Mouse (Mus musculus): ENCODE data around the gene Car10. TPM values are rescaled to one million over a fixed set of nuclear protein-coding genes. Genes with fewer than 3 reads are reported as not detected.
"Not testable (repeated sequence)": the region's sequence is repeated elsewhere in the genome, so short reads cannot be mapped to it uniquely, and the experiment has no call there.

Gene Car10
- total RNA-seq, 2 experiments from 2014 or later: 138 to 154 TPM

DNA sequence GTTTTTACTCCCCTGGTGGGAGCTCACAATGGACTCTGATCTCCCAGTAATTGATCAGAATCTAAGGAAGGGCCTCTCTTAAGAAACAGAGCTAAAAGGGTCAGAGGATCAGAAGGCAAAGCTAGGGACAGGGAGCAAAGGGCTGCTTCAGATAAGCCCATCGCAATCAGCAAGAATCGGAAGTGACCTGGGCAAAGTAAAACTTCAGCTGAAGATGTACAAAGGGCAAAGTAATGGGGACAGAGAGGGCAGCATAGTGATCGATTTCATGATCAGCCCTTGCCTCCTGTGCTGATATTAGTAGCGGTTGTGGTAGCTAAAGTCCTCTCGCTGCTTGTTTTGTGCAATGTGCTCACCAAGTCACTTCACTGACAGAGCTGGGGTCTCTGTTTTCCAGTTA is 269.9 kb downstream of the Car10 start:
- DNase-seq (ENCODE audit: low spot score in 2 of 2): no peak

DNA sequence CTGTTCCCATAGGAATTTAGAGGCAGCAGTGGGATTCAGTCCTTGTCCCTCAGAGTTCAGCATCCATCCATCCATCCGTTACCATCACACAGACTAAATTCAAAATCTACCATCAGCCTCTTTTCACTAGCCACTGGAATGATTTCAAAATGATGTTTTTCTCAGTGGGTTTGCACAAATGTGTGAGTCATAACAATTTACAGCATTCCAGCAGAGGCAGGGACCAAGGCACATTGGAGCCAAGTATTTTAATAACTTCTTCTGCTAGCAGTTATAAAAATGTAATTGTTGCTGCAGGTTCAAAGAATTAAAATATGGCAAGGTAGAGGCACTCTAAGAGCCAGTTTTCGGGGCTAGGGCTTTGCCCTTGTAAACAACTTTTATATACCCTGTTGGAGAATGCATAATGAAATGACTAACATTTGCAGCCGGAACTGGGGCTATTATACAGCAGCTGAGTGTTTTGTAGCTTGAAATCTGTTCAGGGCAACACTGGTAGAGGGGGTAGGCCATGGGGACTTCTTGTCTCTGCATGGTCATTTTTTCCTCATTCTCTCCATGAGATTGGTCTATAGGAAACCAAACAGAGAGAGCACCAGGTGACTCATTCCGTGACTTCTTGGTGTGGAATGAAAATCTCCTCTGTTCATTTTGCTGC is 276.0 kb downstream of the Car10 start:
- DNase-seq (ENCODE audit: low spot score in 2 of 2): peak in 1 of 2 experiments; percentile 5

DNA sequence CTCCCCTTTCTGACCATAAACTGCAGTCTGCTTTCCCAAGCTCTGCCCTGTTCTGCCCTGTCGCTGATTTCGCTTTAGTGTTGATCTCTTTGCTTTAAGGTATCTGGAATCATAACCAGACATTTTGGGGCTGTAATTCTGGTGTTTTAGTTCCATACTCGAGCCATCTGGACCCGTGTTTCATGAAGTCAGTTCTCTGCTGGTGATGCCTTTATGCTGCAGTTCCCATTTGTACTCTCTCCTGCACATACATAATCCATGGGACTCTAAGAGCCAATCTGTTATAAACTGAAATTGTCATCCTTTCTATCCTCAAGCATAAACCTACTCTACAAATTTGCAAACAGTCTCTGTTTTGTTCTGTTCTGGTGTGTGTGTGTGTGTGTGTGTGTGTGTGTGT is 293.3 kb downstream of the Car10 start:
- no peak for DNase-seq (ENCODE audit: low spot score in 2 of 2)

DNA sequence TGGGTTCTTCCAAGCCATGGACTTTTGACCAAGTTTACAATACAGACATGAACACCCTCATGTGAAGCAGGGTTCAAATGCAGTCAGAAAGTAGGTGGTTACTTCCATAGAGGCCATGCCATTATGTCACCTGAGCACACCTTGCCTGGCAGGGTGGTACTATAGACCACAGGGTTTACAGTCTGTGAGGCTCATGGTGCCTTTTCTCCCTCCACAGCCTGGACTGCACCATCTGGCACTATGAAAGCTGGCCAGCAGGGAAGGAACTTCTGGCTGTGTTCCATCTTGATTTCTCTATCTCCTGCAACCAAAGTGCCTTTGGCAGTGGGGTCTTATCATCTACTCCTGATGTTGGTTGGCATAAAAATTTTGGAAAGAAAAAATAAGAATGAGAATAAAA is 295.5 kb downstream of the Car10 start:
- not testable (repeated sequence) for DNase-seq (ENCODE audit: low spot score in 2 of 2)

DNA sequence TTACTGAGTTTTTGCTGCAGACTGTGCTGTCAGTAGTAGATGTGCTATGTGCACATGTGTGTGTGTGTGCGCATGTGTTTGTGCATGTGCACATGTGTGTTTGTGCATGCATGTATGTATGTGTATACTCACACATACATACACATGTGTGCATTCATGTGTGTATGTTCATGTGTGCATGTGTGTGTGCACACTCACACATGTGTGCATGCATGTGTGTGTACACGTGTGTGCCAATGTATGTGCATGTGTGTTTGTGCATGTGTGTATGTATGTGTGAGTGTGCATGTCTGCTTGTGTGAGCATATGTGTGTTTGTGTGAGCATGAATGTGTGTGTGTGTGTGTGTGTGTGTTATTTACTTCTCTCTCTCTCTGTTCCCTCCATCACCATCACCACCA is 298.5 kb downstream of the Car10 start:
- no peak for DNase-seq (ENCODE audit: low spot score in 2 of 2)

DNA sequence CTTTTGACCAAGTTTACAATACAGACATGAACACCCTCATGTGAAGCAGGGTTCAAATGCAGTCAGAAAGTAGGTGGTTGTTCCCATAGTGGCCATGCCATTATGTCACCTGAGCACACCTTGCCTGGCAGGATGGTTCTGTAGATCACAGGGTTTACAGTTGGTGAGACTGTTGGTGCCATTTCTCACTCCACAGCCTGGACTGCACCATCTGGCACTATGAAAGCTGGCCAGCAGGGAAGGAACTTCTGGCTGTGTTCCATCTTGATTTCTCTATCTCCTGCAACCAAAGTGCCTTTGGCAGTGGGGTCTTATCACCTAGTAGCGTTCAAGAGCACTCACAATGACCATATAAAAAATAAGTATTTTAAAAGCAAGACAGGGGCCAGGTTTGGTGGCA is 303.3 kb downstream of the Car10 start:
- DNase-seq (ENCODE audit: low spot score in 2 of 2): not testable (repeated sequence)

DNA sequence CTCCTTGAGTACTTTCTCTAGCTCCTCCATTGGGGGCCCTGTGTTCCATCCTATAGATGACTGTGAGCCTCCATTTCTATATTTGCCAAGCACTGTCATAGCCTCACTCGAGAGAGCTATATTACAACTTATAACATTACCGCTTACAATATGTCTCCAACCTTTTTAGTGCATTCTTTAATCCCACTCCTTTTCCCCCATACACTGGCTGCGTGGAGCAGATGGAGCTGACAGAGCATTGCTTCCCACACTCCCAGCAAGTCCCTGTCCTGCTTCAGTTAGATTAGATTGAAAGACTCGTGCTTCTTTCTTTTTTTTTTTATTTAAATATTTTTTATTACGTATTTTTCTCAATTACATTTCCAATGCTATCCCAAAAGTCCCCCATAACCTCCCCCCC is 310.2 kb downstream of the Car10 start:
- peak in 1 of 2 experiments; percentile 8 for DNase-seq (ENCODE audit: low spot score in 2 of 2)

DNA sequence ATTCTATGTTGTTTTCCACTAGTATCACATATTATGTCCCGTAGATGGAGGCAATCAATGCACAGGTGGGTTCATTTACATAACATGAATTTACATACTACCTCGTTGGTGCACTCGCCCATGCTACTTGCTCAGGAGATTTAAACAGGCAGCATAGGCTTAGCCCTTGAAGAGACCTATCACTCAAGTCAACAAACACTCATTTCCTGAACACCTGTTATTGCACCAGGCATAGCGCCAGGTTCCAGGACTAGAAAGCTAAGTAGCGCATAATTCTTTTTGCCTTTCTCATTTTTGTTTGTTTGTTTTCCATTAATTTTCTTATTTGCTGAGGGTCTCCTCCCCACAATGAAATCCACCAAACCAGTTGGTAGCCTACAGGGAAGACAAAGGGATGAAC is 333.7 kb downstream of the Car10 start:
- no peak for DNase-seq (ENCODE audit: low spot score in 2 of 2)

DNA sequence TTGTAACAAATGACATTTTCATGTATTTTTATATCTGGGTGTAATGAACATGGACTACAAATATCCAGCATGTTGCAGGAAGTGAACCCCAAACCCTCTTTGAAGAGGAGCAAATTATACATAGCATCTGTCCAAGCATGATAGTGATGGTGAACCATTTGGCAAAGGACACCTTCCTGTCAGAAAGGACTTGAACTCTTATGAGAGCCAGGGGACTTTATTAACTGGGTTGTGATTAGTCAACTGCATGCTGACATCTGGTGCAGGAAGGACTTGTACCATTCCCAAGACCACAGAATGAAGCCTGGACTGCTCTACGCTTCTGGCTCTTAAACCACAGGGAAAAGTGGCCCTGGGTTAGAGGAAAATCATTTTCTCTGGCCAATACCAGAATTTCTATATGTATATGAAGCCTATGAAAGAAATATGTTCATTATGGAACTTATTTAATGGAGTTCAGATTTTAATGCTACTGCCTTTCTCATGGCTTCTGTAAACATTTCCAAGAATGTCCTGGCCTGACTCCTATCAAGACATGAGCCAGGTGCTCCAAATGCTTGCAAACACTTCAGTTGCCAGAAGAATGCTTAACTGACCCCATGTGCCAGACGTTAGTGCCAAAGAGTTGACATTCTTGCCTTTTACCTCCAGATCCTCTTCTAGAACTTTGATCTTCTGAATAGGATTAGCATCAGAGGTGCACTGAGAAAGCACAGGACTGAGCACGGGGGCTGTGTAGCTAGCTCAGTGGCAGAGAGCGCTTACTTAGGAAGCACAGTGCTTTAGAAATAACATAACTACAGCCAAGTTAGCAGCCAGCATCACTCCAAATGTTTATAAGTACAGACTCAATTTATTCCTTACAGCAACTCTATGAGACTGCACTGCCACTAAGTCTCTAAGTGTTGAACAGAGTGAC is 337.4 kb downstream of the Car10 start:
- no peak for DNase-seq (ENCODE audit: low spot score in 2 of 2)

DNA sequence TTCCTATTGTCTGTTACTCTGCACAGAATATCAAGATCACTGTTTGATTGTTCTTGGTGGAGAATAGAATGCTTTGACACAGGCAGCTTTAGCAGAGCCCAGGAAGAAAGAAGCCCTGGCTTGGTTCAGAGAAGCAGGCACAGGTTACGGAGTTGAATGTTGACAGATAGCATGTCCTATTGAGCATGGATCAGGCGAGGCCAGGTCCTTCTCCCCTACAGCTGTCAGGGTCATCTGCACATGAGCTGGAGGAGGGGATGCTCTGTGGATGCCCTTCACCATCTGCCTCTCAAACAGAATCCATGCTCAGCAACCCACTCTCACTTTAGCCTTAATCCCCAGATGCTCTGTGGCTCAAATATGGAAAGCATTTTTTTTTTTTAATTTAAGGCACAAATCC is 339.1 kb downstream of the Car10 start:
- DNase-seq (ENCODE audit: low spot score in 2 of 2): no peak

DNA sequence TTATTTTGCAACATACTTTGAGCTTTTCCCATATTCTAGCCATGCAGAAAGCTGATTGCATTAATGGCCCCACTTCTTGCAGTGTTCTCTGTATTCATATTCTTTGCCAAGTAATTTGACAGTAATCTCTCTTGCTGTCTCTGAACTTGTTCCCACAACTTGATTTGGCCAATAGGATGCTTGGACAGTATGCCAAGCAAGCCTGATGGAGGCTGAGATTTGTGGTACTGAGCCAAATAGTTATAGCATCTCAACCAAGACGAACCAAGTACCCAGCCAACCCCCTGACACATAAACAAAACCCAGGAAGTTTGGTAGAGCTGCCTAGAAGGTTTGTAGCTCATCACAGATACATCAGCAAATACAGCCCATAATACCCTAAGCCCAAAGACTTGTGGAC is 342.6 kb downstream of the Car10 start:
- no peak for DNase-seq (ENCODE audit: low spot score in 2 of 2)

DNA sequence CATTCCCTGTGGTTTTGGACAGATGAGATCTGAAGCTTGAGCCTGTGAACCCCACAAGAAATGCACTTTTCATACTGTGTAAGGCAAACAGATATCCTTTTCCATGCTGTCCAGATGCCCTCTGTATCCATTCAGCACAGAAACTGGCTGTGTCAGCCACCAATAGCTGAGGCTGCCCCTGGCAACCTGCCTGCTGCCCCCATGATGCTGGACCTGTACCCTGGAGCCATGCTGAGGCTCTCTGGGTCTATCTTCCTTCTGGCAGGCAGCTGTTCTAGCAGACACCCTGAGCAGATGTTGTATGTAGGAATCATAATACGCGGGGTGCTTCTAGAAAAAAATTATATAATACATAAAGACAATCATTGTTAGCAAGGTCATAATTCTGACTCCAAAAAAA is 345.9 kb downstream of the Car10 start:
- DNase-seq (ENCODE audit: low spot score in 2 of 2): no peak

DNA sequence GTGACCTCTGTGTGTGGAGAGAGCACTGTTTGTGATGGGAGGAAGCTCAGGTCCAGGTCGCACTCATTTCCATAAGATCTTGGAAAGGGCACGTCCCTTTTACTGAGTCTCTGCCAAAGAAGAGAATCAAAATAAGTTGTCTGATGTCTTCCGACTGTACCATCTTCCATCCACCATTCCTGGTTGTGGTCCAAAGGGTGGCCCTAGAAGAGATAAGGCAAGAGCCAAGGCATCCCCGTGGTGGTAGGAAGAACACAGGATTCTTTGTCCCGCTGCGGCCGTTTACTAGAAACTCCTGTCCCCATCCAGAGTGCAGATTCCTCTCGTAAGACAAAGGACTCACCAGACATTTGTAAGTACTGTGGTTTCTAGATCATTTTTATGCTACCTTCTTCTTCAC is 346.9 kb downstream of the Car10 start:
- no peak for DNase-seq (ENCODE audit: low spot score in 2 of 2)

DNA sequence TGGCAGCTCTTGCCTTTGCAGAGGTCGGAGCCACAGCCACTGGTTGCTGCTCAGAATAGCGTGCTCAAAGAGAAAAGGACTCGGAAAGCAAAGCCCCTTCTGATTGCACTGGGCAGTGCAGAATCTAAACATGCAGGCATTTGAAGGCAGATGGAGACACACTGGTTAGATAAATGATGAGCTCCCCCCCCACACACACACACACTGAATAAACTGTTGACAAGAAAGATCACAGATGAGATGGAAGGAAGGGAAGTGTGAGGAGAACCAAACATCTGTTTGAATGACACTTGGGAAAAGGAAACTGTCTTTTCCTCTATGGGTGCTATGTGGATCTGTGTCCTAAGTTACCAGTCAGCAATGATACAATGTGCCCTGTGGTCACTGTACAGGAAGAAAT is 349.7 kb downstream of the Car10 start:
- DNase-seq (ENCODE audit: low spot score in 2 of 2): no peak

DNA sequence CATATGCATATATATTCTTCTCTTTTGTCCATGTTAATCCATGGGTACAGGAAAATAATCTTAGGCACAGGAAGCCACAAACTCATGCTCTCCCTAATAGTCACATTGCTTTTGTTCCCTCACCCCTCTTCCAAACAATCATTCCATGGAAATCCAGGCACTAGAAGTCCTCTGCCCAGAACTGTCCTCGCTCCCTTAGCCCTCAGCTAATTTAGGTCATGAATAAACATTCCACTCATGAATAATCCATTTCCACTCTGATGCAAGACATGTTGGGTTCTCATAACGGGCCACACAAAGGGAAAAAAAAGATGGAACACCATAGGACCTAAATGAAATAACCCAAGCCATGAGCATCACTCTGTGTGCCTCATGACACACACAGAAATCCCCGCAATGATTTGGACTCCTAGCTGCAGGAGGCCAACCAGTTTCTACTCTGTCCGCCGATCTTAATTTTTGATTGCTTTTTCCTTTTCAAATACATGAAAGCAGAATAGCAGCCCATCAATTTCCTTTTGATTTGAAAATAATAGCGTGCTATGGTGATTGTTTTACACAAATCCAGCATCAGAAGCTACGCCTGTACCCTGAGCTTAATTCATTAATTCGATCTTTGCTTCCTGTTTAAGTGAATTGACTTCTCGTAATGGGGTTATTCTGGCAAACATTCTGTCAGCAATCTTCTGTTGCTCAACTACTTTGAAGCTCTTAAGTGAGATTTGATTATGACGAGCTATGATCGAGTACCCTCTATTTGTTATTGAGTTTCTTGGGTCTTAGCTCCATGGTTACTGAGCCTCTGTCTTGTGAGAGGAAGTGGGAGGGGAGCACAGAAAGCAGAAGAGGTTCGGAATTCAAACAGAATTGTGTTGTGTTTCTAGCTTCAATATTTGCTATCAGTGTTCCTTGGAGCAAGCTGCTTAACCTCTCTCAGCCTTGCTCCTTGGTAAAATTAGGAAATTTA is 350.7 kb downstream of the Car10 start:
- DNase-seq (ENCODE audit: low spot score in 2 of 2): no peak

DNA sequence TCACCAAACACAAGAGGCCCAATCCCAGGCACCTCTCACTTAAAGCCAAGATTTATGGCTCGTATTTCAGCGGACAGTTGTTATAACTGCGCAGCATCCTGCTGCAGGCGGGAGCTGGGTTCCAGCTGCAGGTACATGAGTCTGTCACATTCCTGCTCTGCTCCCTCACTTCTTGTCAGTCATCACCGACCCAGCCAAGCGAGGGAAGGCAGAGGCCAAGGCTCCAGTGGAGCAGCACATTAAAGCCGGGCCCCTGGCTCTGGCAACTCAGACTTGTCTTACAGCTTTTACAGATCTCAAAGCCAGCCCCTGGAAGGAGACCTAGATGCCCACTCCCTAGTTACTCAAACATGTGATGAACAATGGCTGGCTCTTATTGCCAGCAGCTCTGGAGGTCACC is 352.7 kb downstream of the Car10 start:
- no peak for DNase-seq (ENCODE audit: low spot score in 2 of 2)

DNA sequence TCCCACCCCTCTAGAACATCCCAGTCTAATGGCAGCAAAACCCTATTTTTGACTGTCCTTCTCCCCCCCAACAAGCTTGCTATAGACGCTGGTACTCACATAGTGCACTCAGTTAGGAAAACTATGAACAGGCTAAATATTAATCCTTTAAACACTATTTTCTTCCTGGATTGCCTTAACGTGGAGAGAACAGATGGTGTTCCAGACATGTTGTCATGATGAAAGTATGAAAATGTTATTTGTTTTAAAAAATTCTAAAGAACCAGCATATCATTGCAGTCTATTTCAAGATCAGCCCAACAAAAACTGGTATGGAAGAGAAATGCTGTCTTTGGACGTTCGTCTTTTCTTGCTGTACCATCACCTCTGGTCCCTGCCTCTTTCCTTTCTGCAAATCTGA is 368.4 kb downstream of the Car10 start:
- DNase-seq (ENCODE audit: low spot score in 2 of 2): no peak

DNA sequence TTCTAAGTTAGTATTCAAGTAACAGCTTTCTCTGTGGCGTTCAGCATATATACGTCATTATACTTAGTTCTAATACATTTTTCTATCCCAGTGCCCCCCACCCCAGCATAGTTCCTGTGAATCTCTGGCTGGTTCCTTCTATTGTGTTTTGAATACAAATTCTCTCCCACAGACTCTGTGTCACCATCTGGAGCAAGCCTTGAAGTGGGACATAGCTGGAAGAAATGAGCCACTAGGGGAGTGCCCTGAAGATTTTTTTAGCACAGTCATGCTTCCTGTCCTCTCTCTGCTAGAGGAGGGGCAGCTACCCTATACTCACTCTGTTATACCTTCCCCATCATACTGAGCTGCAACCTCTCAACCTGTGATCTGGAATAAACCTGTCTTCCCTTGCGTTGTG is 369.9 kb downstream of the Car10 start:
- DNase-seq (ENCODE audit: low spot score in 2 of 2): no peak

DNA sequence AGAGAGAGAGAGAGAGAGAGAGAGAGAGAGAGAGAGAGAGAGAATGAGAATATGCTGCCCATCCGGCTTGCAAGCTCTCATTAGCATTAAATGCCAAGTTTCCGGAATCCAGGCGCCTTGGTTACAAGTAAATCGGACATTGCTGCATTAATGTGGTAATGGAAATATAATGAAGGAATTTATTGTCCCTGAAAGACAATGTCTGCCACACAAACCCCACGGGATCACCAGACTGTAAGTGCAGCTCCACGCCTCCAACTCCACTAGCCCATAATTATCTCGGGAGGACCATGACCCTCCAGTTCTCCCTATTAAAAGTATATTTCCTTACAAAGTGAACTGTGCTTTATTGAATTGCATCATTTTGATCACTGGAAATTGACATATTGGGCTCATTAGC is 372.9 kb downstream of the Car10 start:
- DNase-seq (ENCODE audit: low spot score in 2 of 2): no peak

DNA sequence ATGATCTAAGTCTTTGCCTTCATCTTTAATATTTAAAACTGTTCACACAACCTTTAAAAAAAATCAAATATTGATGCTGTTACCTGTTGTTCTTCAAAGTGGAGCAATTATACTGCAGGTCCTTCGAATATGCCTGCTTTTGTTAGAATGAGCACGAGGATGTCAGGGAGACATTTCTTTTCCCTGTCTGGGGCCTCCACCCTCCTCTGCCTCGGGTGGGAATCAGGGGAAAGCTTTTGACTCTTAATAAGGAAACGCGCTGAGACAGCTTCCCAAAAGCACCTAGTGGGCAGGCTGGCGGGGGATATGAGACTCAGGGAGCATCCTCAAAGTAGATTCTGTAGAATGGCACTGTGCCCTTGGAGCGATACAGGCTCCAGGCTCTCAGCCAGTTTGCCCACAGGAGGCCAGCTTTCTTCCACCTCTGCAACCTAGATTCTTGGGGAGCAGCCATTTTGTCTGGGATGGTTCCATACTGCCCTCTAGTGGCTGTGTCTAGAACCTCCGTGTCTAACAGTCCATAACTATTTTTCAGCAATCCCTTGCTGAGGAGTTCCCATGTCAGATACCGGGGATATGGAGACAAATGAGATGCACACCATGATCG is 373.8 kb downstream of the Car10 start:
- DNase-seq (ENCODE audit: low spot score in 2 of 2): peak; percentile 84 to 86

DNA sequence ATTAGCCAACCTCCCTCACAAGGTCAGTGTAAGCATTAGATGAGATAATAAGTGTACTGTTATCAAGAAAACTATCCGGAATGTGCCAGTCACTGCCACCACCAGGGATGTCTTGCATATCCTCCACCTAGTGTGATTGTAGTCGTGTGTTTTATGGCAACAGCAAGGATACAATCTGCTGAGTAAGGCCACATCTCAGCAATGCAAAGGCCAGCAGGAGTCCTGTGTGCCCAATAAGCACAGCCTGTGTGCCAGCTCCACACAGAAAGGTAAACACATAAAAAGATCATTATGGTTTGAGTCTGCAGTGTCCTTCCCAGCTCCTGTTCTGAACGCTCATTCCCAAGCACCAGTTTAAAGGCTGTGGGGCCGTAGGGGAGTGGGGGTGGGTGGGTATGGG is 386.8 kb downstream of the Car10 start:
- no peak for DNase-seq (ENCODE audit: low spot score in 2 of 2)
